Mouse (Mus musculus) MEL-GATA-1-ER (cell line): ENCODE measurements around the gene Cel.

Experiments used
- DNase-seq: peaks from one replicate; pipeline ENCODE4 v3.0.0-alpha.2; 2012; ENCODE audit warnings: low read depth; ENCODE audit errors: extremely low read depth

Gene Cel

GRCm38 (mm10) chr2:28563303-28563702 lies at the start of gene Cel:
Cel (minus strand) TSS chr2:28563403.
- no peak for DNase-seq

GRCm38 (mm10) chr2:28612436-28613063 lies 49.3 kb upstream of the Cel start:
- no peak for DNase-seq

GRCm38 (mm10) chr2:28611407-28611787 lies 48.2 kb upstream of the Cel start:
- DNase-seq, result no peak

GRCm38 (mm10) chr2:28610716-28611406 lies 47.7 kb upstream of the Cel start:
- no peak for DNase-seq

- no peak for DNase-seq
Measured at GRCm38 (mm10) chr2:28609851-28610250, 46.6 kb upstream of the Cel start.

GRCm38 (mm10) chr2:28607341-28608165 lies 44.4 kb upstream of the Cel start:
- DNase-seq, result no peak

GRCm38 (mm10) chr2:28606601-28607340 lies 43.6 kb upstream of the Cel start:
- DNase-seq, result peak; percentile 36

GRCm38 (mm10) chr2:28605789-28606541 lies 42.8 kb upstream of the Cel start:
- DNase-seq, result peak; percentile 83

- DNase-seq, result no peak
Measured at GRCm38 (mm10) chr2:28603542-28603941, 40.3 kb upstream of the Cel start.

GRCm38 (mm10) chr2:28601720-28602590 lies 38.8 kb upstream of the Cel start:
- DNase-seq, result peak; percentile 95

GRCm38 (mm10) chr2:28599569-28599900 lies 36.3 kb upstream of the Cel start:
- DNase-seq, result no peak

GRCm38 (mm10) chr2:28598692-28599568 lies 35.7 kb upstream of the Cel start:
- DNase-seq, result peak; percentile 36

GRCm38 (mm10) chr2:28597733-28598547 lies 34.7 kb upstream of the Cel start:
- DNase-seq, result peak; percentile 99

- DNase-seq, result peak; percentile 66
Measured at GRCm38 (mm10) chr2:28596998-28597397, 33.8 kb upstream of the Cel start.

- peak; percentile 39 for DNase-seq
Measured at GRCm38 (mm10) chr2:28596021-28596420, 32.8 kb upstream of the Cel start.

GRCm38 (mm10) chr2:28592809-28593208 lies 29.6 kb upstream of the Cel start:
- no peak for DNase-seq

GRCm38 (mm10) chr2:28591479-28591878 lies 28.3 kb upstream of the Cel start:
- DNase-seq, result no peak

- DNase-seq, result no peak
Measured at GRCm38 (mm10) chr2:28588574-28588973, 25.4 kb upstream of the Cel start.
